Mouse (Mus musculus) intestine, embryonic 14.5 days (tissue): Measurements from ENCODE around the gene Enpp6. TPM values are rescaled to one million over a fixed set of nuclear protein-coding genes. Genes with fewer than 3 reads are reported as not detected.

Source experiments
- ATAC-seq: fragments of 200-750 bp; cut with Nextera tagmentation; replicated peaks from 2 replicates; pipeline ENCODE4 v1.8.0; 2017; ENCODE audit warnings: low read depth, moderate number of reproducible peaks, moderate TSS enrichment, moderate library complexity; ENCODE audit not compliant: low FRiP score, low TSS enrichment
- DNase-seq: peaks from one replicate; pipeline ENCODE4 v3.0.0-alpha.2; 2018; ENCODE audit warnings: low spot score
- H3K27ac ChIP-seq: fragments of 300-500 bp; sonication (generic); 2 replicates; pipeline ENCODE4 v1.5.1; 2014; ENCODE audit warnings: low read depth, mild to moderate bottlenecking, control low read depth
- H3K27me3 ChIP-seq: fragments of 300-500 bp; sonication (generic); replicated peaks from 2 replicates; pipeline ENCODE4 v1.6.1; 2014; ENCODE audit warnings: low read length, control low read depth; ENCODE audit not compliant: control insufficient read depth, insufficient read depth
- H3K36me3 ChIP-seq: fragments of 300-500 bp; sonication (generic); 2 replicates; pipeline ENCODE4 v1.6.1; 2014; ENCODE audit warnings: low read length, control low read depth; ENCODE audit not compliant: control insufficient read depth, insufficient read depth
- H3K4me1 ChIP-seq: fragments of 300-500 bp; sonication (generic); replicated peaks from 2 replicates; pipeline ENCODE4 v1.6.1; 2014; ENCODE audit warnings: low read length, control low read depth, mixed read lengths; ENCODE audit not compliant: control insufficient read depth, insufficient read depth
- H3K4me2 ChIP-seq: fragments of 300-500 bp; sonication (generic); 2 replicates; pipeline ENCODE4 v1.6.1; 2014; ENCODE audit warnings: low read length
- H3K4me3 ChIP-seq: fragments of 300-500 bp; sonication (generic); 2 replicates; pipeline ENCODE4 v1.5.1; 2014; ENCODE audit warnings: low read depth, low read length, control low read depth, mixed read lengths
- H3K9ac ChIP-seq: fragments of 300-500 bp; sonication (generic); 2 replicates; pipeline ENCODE4 v1.6.1; 2014; ENCODE audit warnings: mild to moderate bottlenecking, low read length
- H3K9me3 ChIP-seq: fragments of 300-500 bp; sonication (generic); 2 replicates; pipeline ENCODE4 v1.6.1; 2016; ENCODE audit warnings: low read length, control low read depth; ENCODE audit not compliant: control insufficient read depth
- WGBS: fragments of 180-500 bp; shearing (Covaris S2); extraction: QIAGEN DNeasy Blood & Tissue Kit; methylation state at CpG from one replicate; pipeline ENCODE4 v1.1.7; 2014; 5-methylcytosine and 5-hydroxymethylcytosine counted together
- polyA plus RNA-seq: library from polyadenylated mRNA; unstranded; fragments of >200 nt; fragmentation: Nextera tagmentation; extraction: Ambion mirVana; gene quantifications from 2 replicates; pipeline ENCODE4 v1.2.1, GENCODE M21; 2014

Enpp6 gene
- polyA plus RNA-seq, 1 experiment from 2014 or later = 0.23 TPM

DNA sequence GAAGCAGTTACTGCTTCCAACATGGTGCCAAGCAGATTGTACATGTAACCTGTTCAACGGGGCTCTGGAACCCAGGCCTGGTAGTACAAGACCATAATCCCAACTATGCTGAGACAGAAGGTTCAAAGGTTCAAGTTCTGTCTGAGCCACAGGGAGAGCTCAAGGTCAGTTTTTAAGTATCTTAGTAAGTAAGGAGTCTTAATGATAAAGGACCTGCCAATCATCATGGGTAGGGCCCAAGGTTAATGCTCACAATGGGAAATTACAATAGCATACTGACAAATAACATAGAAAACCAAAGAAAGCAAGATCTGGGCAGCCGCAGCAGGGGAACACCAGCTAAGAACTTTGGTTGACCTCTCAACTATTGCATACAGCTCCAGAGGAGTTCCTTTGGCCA, 72.3 kb downstream of the Enpp6 start:
- 93% methylated on average over 2 of the region's 2 CpGs for WGBS
- 0 out of 2 replicates have a peak, but pooled peaks cover 3% of the 10 kb centered on the region for H3K27me3 ChIP-seq
- no peak overlapping the region for H3K27ac ChIP-seq
- H3K4me1 ChIP-seq = no peaks in the 10 kb centered on the region
- ATAC-seq = no peak
- no peak overlapping the region for H3K4me3 ChIP-seq
- H3K4me2 ChIP-seq = no peak overlapping the region
- no peak for DNase-seq
- H3K9ac ChIP-seq = no peak overlapping the region
- no peaks in the 10 kb centered on the region for H3K36me3 ChIP-seq
- H3K9me3 ChIP-seq = no peaks in the 10 kb centered on the region

DNA sequence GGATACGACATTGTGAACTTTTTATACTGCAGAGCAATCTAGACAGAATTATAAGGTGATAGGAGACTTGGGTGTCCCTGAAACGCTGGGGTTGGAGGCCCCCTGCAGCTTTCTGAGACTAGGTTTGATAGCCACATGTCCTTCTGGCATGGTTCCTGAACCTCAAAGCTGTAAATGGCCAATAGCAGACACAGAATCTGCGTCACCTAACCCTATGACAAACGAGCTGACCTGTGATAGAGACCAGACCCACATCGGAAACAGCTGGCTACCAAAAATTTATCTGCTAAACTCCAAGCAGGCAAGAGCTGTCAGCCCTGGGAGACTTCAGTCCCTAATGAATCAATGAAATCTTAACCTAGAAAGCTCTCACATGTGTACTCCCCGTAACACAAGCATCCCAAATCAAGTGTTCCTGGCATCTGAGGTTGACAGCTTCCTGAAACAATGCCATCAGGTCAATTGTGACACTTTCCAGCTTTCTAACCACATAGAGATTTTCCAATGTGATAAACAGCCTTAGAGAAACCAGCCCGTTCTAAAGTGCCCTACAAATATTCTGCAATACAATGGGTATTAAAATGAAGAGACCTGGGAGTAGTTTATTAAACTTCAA, 74.5 kb downstream of the Enpp6 start:
- DNase-seq = no peak
- Histone ChIP-seq H3K36me3 (no peaks in the 10 kb centered on the region), H3K9me3 (no peaks in the 10 kb centered on the region)

GRCm38 (mm10) chr8:47067121-47067520, 80.4 kb downstream of the Enpp6 start:
- Histone ChIP-seq H3K4me1 (no peaks in the 10 kb centered on the region), H3K9me3 (no peaks in the 10 kb centered on the region), H3K9ac (no peak overlapping the region), H3K36me3 (no peaks in the 10 kb centered on the region), H3K4me2 (no peak overlapping the region), H3K27me3 (0 out of 2 replicates have a peak, but pooled peaks cover 3% of the 10 kb centered on the region), H3K4me3 (no peak overlapping the region), H3K27ac (no peak overlapping the region)
- DNase-seq (no peak), ATAC-seq (no peak)
- 88% methylated on average over 9 of the region's 9 CpGs for WGBS

More for the DNA sequence above, 74.5 kb downstream of the Enpp6 start:
- WGBS = 37% methylated on average over 7 of the region's 7 CpGs
- no peaks in the 10 kb centered on the region for H3K4me1 ChIP-seq
- H3K4me3 ChIP-seq = no peak overlapping the region
- no peak for ATAC-seq
- no peak overlapping the region for H3K4me2 ChIP-seq
- no peak overlapping the region for H3K9ac ChIP-seq
- H3K27ac ChIP-seq = no peak overlapping the region
- 0 out of 2 replicates have a peak, but pooled peaks cover 3% of the 10 kb centered on the region for H3K27me3 ChIP-seq

- no peak for ATAC-seq
- WGBS = 84% methylated on average over 3 of the region's 3 CpGs
These were observed 82.9 kb downstream of the Enpp6 start for GRCm38 (mm10) chr8:47069634-47070033.

DNA sequence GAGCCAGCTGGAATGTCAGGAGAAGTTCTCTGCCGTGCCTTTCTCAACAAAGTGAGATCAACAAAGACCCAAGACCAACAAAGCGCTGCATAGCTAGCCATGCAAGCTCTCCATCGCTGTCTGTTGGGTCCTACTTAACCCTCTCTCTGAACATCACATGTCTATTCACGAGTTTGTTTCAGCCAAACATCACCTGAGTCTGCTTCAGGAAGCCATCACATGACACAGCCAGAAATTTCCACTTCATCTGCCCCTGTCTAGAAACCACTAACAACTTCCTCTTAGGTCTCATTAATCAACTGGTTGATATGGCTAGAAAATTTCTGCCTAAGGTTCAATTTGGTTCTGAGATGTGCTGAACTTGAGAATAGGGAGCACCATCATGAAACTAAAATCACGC, 85.3 kb downstream of the Enpp6 start:
- DNase-seq = no peak
- Histone ChIP-seq H3K4me2 (no peak overlapping the region), H3K9me3 (0 out of 2 replicates have a peak, but pooled peaks cover 2% of the 10 kb centered on the region), H3K4me3 (no peak overlapping the region), H3K4me1 (no peaks in the 10 kb centered on the region), H3K27ac (no peak overlapping the region), H3K36me3 (no peaks in the 10 kb centered on the region), H3K9ac (no peak overlapping the region), H3K27me3 (no peaks in the 10 kb centered on the region)
- no peak for ATAC-seq
- WGBS = 77% methylated on average over 5 of the region's 5 CpGs

More at GRCm38 (mm10) chr8:47069634-47070033, 82.9 kb downstream of the Enpp6 start:
- no peak overlapping the region for H3K4me2 ChIP-seq
- no peak overlapping the region for H3K4me3 ChIP-seq
- H3K9me3 ChIP-seq = no peaks in the 10 kb centered on the region
- no peak overlapping the region for H3K27ac ChIP-seq
- H3K9ac ChIP-seq = no peak overlapping the region
- H3K27me3 ChIP-seq = no peaks in the 10 kb centered on the region
- no peaks in the 10 kb centered on the region for H3K4me1 ChIP-seq
- H3K36me3 ChIP-seq = no peaks in the 10 kb centered on the region
- no peak for DNase-seq

DNA sequence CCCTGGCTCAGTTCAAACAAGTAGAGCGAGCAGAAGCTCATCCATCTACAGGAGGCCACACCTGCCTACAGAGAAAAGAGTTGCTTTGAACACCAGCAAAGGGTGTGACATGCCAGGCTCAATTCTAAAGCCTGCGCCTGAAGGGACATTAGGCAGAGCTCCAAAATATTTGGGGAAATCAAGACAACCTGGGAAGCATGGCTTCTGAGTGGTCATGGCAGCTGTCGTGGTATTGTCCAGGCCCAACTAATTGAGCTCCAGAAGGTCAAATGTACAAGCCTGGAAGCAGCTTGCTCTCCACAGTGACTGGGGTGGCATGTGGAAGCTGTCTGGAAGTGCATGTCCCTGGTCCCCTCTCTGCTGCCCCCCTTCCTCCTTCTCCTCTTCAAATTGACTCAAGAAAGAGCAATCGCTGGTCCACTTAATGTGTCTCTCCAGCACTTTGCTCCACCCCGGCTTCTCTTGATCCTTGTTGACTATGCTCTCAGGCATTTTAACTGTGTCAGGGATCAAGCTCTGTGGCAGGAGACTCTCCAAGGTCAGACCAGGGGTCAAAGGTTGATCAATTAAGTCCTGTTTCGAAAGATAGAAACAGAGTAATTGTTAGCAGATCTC, 89.4 kb downstream of the Enpp6 start:
- Histone ChIP-seq H3K36me3 (no peaks in the 10 kb centered on the region), H3K4me3 (no peak overlapping the region), H3K27me3 (no peaks in the 10 kb centered on the region), H3K9me3 (0 out of 2 replicates have a peak, but pooled peaks cover 3% of the 10 kb centered on the region), H3K27ac (no peak overlapping the region), H3K4me1 (no peaks in the 10 kb centered on the region), H3K4me2 (no peak overlapping the region), H3K9ac (no peak overlapping the region)
- 52% methylated on average over 6 of the region's 6 CpGs for WGBS
- no peak for ATAC-seq
- no peak for DNase-seq

- no peak overlapping the region for H3K4me3 ChIP-seq
- ATAC-seq = no peak
- DNase-seq = no peak
- H3K9ac ChIP-seq = no peak overlapping the region
- H3K27me3 ChIP-seq = no peaks in the 10 kb centered on the region
- no peak overlapping the region for H3K27ac ChIP-seq
- no peak overlapping the region for H3K4me2 ChIP-seq
- H3K36me3 ChIP-seq = no peaks in the 10 kb centered on the region
- H3K4me1 ChIP-seq = no peaks in the 10 kb centered on the region
- 0 out of 2 replicates have a peak, but pooled peaks cover 3% of the 10 kb centered on the region for H3K9me3 ChIP-seq
- WGBS = 55% methylated on average over 4 of the region's 4 CpGs
These were observed 93.3 kb downstream of the Enpp6 start for GRCm38 (mm10) chr8:47080037-47080436.

- WGBS = 77% methylated on average over 22 of the region's 22 CpGs
- no peak for DNase-seq
These were observed 95.7 kb downstream of the Enpp6 start for GRCm38 (mm10) chr8:47082201-47083027.

More at GRCm38 (mm10) chr8:47082201-47083027, 95.7 kb downstream of the Enpp6 start:
- ATAC-seq = no peak
- Histone ChIP-seq H3K4me3 (no peak overlapping the region), H3K27ac (no peak overlapping the region), H3K9me3 (no peaks in the 10 kb centered on the region), H3K36me3 (no peaks in the 10 kb centered on the region), H3K27me3 (no peaks in the 10 kb centered on the region), H3K4me2 (no peak overlapping the region), H3K9ac (no peak overlapping the region), H3K4me1 (no peaks in the 10 kb centered on the region)
